Mouse (Mus musculus) gastrocnemius, postnatal 14 days (tissue): Measurements from ENCODE around the gene Cggbp1. TPM values are rescaled to one million over a fixed set of nuclear protein-coding genes. Genes with fewer than 3 reads are reported as not detected.

Experiments
- total RNA-seq, 2 experiments: library from RNA; stranded (reverse); gene quantifications; 2 replicates each; pipeline ENCODE4 v1.2.3; 2021

Cggbp1 gene
- total RNA-seq, 2 experiments from 2014 or later, result 30.9 to 31.5 TPM

Other genes starting within 250 kb of the Cggbp1 start
- gene Csnka2ip, start 249.6 kb upstream of the Cggbp1 start, total RNA-seq, result not detected
- 10 to 100 TPM; 24.0 to 26.0 TPM for gene 4930453N24Rik, start 80.8 kb upstream of the Cggbp1 start, total RNA-seq
- 1 to 10 TPM; 6.9 to 7.3 TPM for gene Zfp654, start 344 bp upstream of the Cggbp1 start, total RNA-seq